Mouse (Mus musculus) adrenal gland, postnatal 0 days (tissue): ENCODE results near the gene Pom121l2. TPM values are rescaled to one million over a fixed set of nuclear protein-coding genes. Genes with fewer than 3 reads are reported as not detected.

Experiments used
- microRNA-seq: library from miRNA; unstranded; fragments of <30 nt; microRNA quantifications from one replicate; pipeline ENCODE4, GENCODE M21; 2016; ENCODE audit warnings: borderline replicate concordance; ENCODE audit not compliant: insufficient number of aligned reads
- polyA plus RNA-seq: library from polyadenylated mRNA; unstranded; fragments of >200 nt; fragmentation: Nextera tagmentation; extraction: Ambion mirVana; gene quantifications from 2 replicates; pipeline ENCODE4 v1.2.1, GENCODE M21; 2015

The Pom121l2 gene
- polyA plus RNA-seq: not detected in 2 replicates

DNA sequence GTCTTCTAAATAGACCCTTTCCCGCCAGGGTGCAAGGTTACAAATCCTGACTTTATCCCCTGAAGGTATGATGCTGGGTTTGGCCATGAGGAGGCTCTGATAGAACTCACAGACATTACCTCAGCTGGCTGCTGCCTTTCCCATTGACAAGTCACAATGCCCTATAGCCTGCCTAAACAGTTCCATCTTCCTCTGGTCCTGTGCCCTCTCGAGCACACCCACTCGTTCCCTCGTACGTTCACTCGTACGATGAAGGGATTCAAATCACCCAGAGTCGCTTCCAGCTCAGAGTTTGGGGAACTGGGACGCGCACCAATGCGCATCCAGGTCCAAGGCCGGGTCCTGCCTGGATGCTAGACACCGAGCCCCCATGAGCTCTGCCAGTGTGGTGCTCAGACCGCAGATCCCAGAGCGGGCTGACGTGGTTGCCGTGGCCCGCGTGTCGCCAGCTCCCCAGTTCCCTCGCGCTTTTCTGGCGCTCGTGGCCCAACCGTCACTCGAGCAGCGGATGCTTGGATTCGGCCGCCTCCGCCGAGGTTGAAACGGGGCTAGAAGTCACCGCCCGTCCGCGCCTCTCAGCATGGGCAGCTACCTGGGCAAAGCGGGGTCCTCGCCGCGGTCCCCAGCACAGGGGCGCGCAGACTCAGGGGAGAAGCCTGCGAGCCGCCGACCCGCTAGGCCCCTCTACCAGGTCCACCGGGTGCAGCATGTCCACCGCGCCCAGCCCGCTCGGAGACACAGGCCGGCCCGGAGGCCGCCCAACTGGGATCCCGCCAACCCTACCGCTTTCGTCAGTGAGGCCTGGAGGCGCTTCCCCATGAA lies at the start of gene Pom121l2:
TSS of gene Pom121l2 (plus strand) at position 214 of the 822 bp plus-strand sequence.

DNA sequence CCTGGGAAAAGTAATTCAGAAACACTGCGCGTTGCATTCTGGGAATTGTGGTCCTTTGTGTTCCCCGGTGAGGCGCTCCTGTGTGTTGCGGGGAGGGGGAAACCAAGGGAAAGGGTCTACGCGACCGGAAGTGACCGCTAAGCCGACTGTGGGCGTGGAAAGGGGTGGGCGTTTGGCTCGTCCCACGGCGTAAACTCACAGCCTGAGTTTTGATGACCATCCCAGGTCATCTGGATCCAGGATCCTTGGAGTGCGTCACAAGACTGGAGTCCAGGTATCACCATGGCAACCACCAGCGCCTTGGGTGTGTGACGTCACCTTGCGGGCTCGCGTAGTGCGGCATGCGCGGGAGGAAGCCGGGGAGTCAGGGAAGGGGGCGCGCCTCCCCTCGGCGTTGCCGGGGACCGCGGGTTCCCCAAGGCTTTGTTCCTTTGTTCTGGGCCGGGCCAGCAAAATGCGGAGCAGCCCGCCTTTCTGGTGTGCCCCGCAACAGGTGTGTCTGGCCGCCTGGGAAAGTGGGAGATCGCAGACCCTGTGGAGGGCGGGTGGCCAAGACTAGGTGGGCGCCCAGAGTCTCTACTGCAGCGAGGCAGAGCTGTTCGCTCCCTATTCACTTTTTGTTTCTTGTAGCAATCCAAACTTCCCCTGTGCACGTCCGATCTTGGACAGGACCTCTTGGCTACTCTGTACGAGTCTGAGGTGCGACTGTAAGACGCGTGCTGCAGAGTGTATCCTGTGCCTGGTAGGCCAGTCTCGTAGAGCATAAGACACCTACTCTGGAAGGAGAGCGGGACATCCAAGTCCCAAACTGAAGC lies 35.9 kb upstream of the Pom121l2 start, which contains the start of gene Zfp184:
TSS of gene Zfp184 (plus strand) at position 169 of the 815 bp plus-strand sequence.

DNA sequence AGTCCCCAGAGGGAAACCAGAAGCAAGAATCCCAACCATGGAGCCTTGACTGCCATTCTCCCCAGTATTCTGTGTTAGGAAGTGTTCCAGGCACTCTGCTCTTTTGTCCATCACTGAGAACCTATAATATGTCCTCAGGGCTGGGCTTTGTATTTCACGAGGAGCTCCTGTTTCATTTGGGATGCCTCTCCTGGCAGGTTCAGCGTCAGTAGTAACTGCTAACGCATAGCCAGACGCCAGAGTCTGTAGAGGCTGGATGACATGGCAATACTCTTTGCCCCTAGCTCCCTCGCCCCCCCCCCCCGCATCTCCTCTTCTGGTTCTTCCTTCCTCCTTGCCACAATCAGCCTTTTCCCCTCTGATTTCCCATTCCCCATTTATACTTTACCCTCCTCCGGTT lies 28.6 kb downstream of the Pom121l2 start, which contains the start of gene Prss16:
TSS of gene Prss16 (minus strand) at position 101 of the 400 bp plus-strand sequence.

DNA sequence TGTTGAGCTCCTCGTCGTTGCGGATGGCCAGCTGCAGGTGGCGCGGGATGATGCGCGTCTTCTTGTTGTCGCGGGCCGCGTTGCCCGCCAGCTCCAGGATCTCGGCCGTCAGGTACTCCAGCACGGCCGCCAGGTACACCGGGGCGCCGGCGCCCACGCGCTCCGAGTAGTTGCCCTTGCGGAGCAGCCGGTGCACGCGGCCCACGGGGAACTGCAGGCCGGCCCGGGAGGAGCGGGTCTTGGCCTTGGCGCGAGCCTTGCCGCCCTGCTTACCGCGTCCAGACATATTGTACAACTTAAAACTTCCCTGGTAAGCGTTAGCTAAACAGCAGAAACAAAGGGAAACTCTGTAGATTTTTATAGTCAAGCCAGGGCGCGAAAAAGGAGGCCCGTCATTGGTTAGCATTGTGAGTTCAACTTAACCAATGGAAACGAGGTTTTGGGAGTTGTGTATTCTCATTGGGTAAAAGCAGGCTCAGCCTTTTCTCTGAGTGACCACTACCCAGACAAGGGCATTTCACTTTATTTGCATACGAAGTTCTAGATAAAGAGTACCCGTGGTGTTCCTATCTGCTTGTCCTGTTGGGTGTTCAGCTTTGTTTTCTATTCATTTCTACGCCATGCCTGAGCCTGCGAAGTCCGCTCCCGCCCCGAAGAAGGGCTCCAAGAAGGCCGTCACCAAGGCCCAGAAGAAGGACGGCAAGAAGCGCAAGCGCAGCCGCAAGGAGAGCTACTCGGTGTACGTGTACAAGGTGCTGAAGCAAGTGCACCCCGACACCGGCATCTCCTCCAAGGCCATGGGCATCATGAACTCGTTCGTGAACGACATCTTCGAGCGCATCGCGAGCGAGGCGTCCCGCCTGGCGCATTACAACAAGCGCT lies 54.5 kb downstream of the Pom121l2 start, which contains the start of the genes Hist1h2ah and Hist1h2bk:
TSS of gene Hist1h2ah (minus strand) at position 302 of the 882 bp plus-strand sequence.
TSS of gene Hist1h2bk (plus strand) at position 604 of the 882 bp plus-strand sequence.

Small RNA genes within 50 kb of the gene (microRNA-seq; reads per million reads assigned to microRNA genes)
- not detected for gene Gm44390

Other genes starting within 250 kb of the Pom121l2 start
- gene Hist1h4j, start 246.1 kb upstream of the Pom121l2 start, polyA plus RNA-seq: 0.39 and 0.77 TPM in 2 replicates
- 2.2 and 2.5 TPM in 2 replicates for gene Hist1h4k, start 230.7 kb upstream of the Pom121l2 start, polyA plus RNA-seq
- gene Hist1h2ak, start 227.4 kb upstream of the Pom121l2 start, polyA plus RNA-seq: 6.3 and 6.9 TPM in 2 replicates
- gene Hist1h2bn, start 227.1 kb upstream of the Pom121l2 start, polyA plus RNA-seq: 0.83 and 1.5 TPM in 2 replicates
- gene Hist1h1b, start 200.6 kb upstream of the Pom121l2 start, polyA plus RNA-seq: 9.0 and 13.0 TPM in 2 replicates
- gene Hist1h3i, start 197.8 kb upstream of the Pom121l2 start, polyA plus RNA-seq: 55.7 and 74.2 TPM in 2 replicates
- gene Hist1h2an, start 194.0 kb upstream of the Pom121l2 start, polyA plus RNA-seq: 7.6 and 8.2 TPM in 2 replicates
- gene Hist1h2bp, start 193.7 kb upstream of the Pom121l2 start, polyA plus RNA-seq: 1.4 and 1.8 TPM in 2 replicates
- 1.4 and 6.7 TPM in 2 replicates for gene Hist1h2bq, start 171.0 kb upstream of the Pom121l2 start, polyA plus RNA-seq
- gene Hist1h2ao, start 170.7 kb upstream of the Pom121l2 start, polyA plus RNA-seq: 2.0 TPM in 1 of 2 replicates, not detected in the other
- not detected in 2 replicates for gene Hist1h4m, start 169.4 kb upstream of the Pom121l2 start, polyA plus RNA-seq
- 5.7 and 5.9 TPM in 2 replicates for gene Hist1h4n, start 149.0 kb upstream of the Pom121l2 start, polyA plus RNA-seq
- 2,226 and 3,319 TPM in 2 replicates for gene Hist1h2ap, start 147.7 kb upstream of the Pom121l2 start, polyA plus RNA-seq
- 1.6 and 7.1 TPM in 2 replicates for gene Hist1h2br, start 147.5 kb upstream of the Pom121l2 start, polyA plus RNA-seq
- 3.3 and 5.1 TPM in 2 replicates for gene Zfp184, start 36.1 kb upstream of the Pom121l2 start, polyA plus RNA-seq
- 0.69 and 0.87 TPM in 2 replicates for gene Prss16, start 28.5 kb downstream of the Pom121l2 start, polyA plus RNA-seq
- 4.4 TPM in 1 of 2 replicates, not detected in the other for gene Hist1h2ah, start 54.4 kb downstream of the Pom121l2 start, polyA plus RNA-seq
- 2.2 TPM in 2 replicates for gene Hist1h2bk, start 54.7 kb downstream of the Pom121l2 start, polyA plus RNA-seq
- 13.6 and 16.5 TPM in 2 replicates for gene Hist1h4i, start 60.2 kb downstream of the Pom121l2 start, polyA plus RNA-seq
- gene Hist1h2ag, start 61.8 kb downstream of the Pom121l2 start, polyA plus RNA-seq: 8.9 and 16.4 TPM in 2 replicates
- 2.6 and 4.8 TPM in 2 replicates for gene Hist1h2bj, start 62.0 kb downstream of the Pom121l2 start, polyA plus RNA-seq
- not detected in 2 replicates for gene Vmn1r188, start 103.2 kb downstream of the Pom121l2 start, polyA plus RNA-seq
- not detected in 2 replicates for gene Vmn1r189, start 124.6 kb downstream of the Pom121l2 start, polyA plus RNA-seq
- gene Vmn1r191, start 202.8 kb downstream of the Pom121l2 start, polyA plus RNA-seq: not detected in 2 replicates
- gene Vmn1r192, start 209.9 kb downstream of the Pom121l2 start, polyA plus RNA-seq: not detected in 2 replicates
- not detected in 2 replicates for gene Vmn1r193, start 242.0 kb downstream of the Pom121l2 start, polyA plus RNA-seq